Mouse (Mus musculus) MN1 (cell line): ENCODE data around the gene Osbpl8.
"Not testable (repeated sequence)": the region's sequence is repeated elsewhere in the genome, so short reads cannot be mapped to it uniquely, and the experiment has no call there.

ENCODE experiments used
- DNase-seq: peaks from one replicate; pipeline ENCODE4 v3.0.0-alpha.2; 2016; ENCODE audit warnings: low spot score

The Osbpl8 gene

GRCm38 (mm10) chr10:111164304-111165218, at the start of gene Osbpl8:
Gene Osbpl8, plus strand, starts transcription at chr10:111164752.
- DNase-seq: peak; percentile 99

GRCm38 (mm10) chr10:111117198-111117845, 47.2 kb upstream of the Osbpl8 start:
- no peak for DNase-seq

- DNase-seq: no peak
Measured at GRCm38 (mm10) chr10:111118292-111118691, 46.3 kb upstream of the Osbpl8 start.

GRCm38 (mm10) chr10:111118991-111119650, 45.4 kb upstream of the Osbpl8 start:
- DNase-seq: no peak

- no peak for DNase-seq
Measured at GRCm38 (mm10) chr10:111119756-111120155, 44.8 kb upstream of the Osbpl8 start.

GRCm38 (mm10) chr10:111122864-111123398, 41.6 kb upstream of the Osbpl8 start:
- DNase-seq: no peak

- DNase-seq: no peak
Measured at GRCm38 (mm10) chr10:111124175-111124574, 40.4 kb upstream of the Osbpl8 start.

- no peak for DNase-seq
Measured at GRCm38 (mm10) chr10:111124767-111125315, 39.7 kb upstream of the Osbpl8 start.

GRCm38 (mm10) chr10:111127388-111127787, 37.2 kb upstream of the Osbpl8 start:
- DNase-seq: no peak

GRCm38 (mm10) chr10:111128493-111128892, 36.1 kb upstream of the Osbpl8 start:
- no peak for DNase-seq

GRCm38 (mm10) chr10:111129867-111130620, 34.5 kb upstream of the Osbpl8 start:
- DNase-seq: no peak

- DNase-seq: no peak
Measured at GRCm38 (mm10) chr10:111130872-111131271, 33.7 kb upstream of the Osbpl8 start.

- no peak for DNase-seq
Measured at GRCm38 (mm10) chr10:111133271-111133670, 31.3 kb upstream of the Osbpl8 start.

GRCm38 (mm10) chr10:111133936-111134335, 30.6 kb upstream of the Osbpl8 start:
- DNase-seq: no peak

GRCm38 (mm10) chr10:111134412-111134957, 30.1 kb upstream of the Osbpl8 start:
- DNase-seq: no peak

- DNase-seq: not testable (repeated sequence)
Measured at GRCm38 (mm10) chr10:111136306-111136705, 28.2 kb upstream of the Osbpl8 start.

- no peak for DNase-seq
Measured at GRCm38 (mm10) chr10:111137905-111138304, 26.6 kb upstream of the Osbpl8 start.

GRCm38 (mm10) chr10:111139170-111139569, 25.4 kb upstream of the Osbpl8 start:
- DNase-seq: no peak

GRCm38 (mm10) chr10:111139881-111140280, 24.7 kb upstream of the Osbpl8 start:
- DNase-seq: no peak

- no peak for DNase-seq
Measured at GRCm38 (mm10) chr10:111144371-111144959, 20.1 kb upstream of the Osbpl8 start.

GRCm38 (mm10) chr10:111149761-111150160, 14.8 kb upstream of the Osbpl8 start:
- no peak for DNase-seq
